Mouse (Mus musculus) neutrophil, adult 59 days (primary cell): ENCODE measurements around the gene Rev1. TPM values are rescaled to one million over a fixed set of nuclear protein-coding genes. Genes with fewer than 3 reads are reported as not detected.

Source experiments
- total RNA-seq, 2 experiments: library from RNA; stranded (reverse); gene quantifications; 1 replicate in 1 of 2; 2 replicates in 1 of 2; pipeline ENCODE4 v1.2.4; 2023

Gene Rev1
- 10 to 100 TPM; 25.1 to 27.3 TPM for total RNA-seq

GRCm38 (mm10) chr1:38129501-38130267 is at the start of gene Rev1:
TSS of gene Rev1 (minus strand) at chr1:38129801.

Other genes with a start within 250 kb of the Rev1 start
- gene Mitd1, start 239.4 kb downstream of the Rev1 start, total RNA-seq: 1 to 10 TPM; 7.7 to 9.4 TPM
- 10 to 100 TPM; 65.9 to 73.3 TPM for gene Mrpl30, start 239.3 kb downstream of the Rev1 start, total RNA-seq
- not detected for gene Lyg2, start 213.3 kb downstream of the Rev1 start, total RNA-seq
- not detected for gene Lyg1, start 172.0 kb downstream of the Rev1 start, total RNA-seq
- 10 to 100 TPM; 44.6 to 45.7 TPM for gene Txndc9, start 131.9 kb downstream of the Rev1 start, total RNA-seq
- gene Eif5b, start 131.8 kb downstream of the Rev1 start, total RNA-seq: 10 to 100 TPM; 13.1 to 19.4 TPM